Mouse (Mus musculus): ENCODE results near the gene Pakap.

DNA sequence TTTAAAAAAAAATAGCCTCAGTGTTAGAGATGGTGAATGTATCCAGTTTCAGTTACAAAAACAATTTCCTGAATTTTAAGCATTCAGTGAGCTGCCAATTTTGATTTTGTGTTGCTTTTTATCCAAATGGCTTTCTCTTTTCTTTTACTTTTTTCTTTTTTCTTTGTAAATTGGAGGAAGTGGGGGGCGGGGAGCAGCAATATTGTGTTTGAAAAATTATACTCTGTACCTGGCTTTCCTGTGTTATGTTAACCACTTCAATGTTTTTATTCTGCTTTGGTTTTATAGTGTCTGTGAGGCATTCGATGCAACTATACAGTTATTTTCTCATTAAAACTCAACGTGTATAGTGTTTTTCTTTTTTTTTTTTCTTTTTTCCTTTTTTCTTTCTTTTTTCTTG, 328.7 kb downstream of the Pakap start:
- no peak for TF ChIP-seq CTCF (conservative IDR thresholded peaks at IDR 0.05; ENCODE audit: insufficient read depth, insufficient read length, low read depth, low read length)
- TF ChIP-seq POLR2A (IDR thresholded peaks at IDR 0.05; ENCODE audit: low read depth, low read length), result no peak
